Mouse (Mus musculus): Measurements from ENCODE around the gene Ccdc85b.

DNA sequence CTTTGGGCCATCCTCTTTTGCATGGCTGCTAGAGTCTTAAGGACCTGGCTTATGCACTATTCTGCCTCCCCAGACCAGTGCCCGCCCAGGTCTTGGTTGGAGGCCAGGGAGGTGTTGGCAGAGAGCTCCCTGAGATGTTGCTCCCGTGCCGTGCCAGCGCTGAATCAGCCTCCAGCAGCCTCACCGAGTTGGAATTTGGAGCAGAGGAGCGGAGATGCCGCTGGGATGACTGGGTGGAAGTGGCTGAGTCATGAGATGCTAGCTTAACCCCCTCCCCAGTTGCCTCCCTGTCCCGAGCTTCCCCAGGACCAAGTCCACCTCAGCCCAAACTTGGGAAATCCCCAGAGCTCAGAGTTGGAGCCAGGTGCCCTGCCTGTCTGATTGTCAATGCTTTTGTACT lies 27.9 kb downstream of the Ccdc85b start:
- TF ChIP-seq CTCF (IDR thresholded peaks at IDR 0.05; ENCODE audit: borderline replicate concordance, extremely low read depth, insufficient read depth, insufficient read length) (no peak), POLR2A (IDR thresholded peaks at IDR 0.05; ENCODE audit: borderline replicate concordance, extremely low read depth, insufficient read depth, insufficient read length, poor library complexity, severe bottlenecking) (no peak)

All from brain, embryonic 14.5 days (tissue).